Mouse (Mus musculus) liver, embryonic 11.5 days (tissue): ENCODE data around the gene Sorcs2. TPM values are rescaled to one million over a fixed set of nuclear protein-coding genes. Genes with fewer than 3 reads are reported as not detected.

Experiments
- ATAC-seq: fragments of 200-750 bp; cut with Nextera tagmentation; replicated peaks from 2 replicates; pipeline ENCODE4 v1.8.0; 2017; ENCODE audit warnings: moderate number of reproducible peaks, mild to moderate bottlenecking, moderate TSS enrichment, moderate library complexity; ENCODE audit not compliant: low FRiP score
- DNase-seq: peaks from one replicate; pipeline ENCODE4 v3.0.0-alpha.2; 2017; ENCODE audit warnings: low spot score
- H3K27ac ChIP-seq: fragments of 300-500 bp; sonication (generic); 2 replicates; pipeline ENCODE4 v1.5.1; 2014; ENCODE audit warnings: mild to moderate bottlenecking, low read depth, low read length, control low read depth
- H3K27me3 ChIP-seq: fragments of 300-500 bp; sonication (generic); replicated peaks from 2 replicates; pipeline ENCODE4 v1.6.1; 2014; ENCODE audit warnings: low read length, mixed read lengths; ENCODE audit not compliant: control insufficient read depth, insufficient read depth
- H3K36me3 ChIP-seq: fragments of 300-500 bp; sonication (generic); 2 replicates; pipeline ENCODE4 v1.6.1; 2014; ENCODE audit warnings: mild to moderate bottlenecking, low read length, moderate library complexity, mixed read lengths; ENCODE audit not compliant: control insufficient read depth, insufficient read depth
- H3K4me1 ChIP-seq: fragments of 300-500 bp; sonication (generic); replicated peaks from 2 replicates; pipeline ENCODE4 v1.6.1; 2014; ENCODE audit warnings: low read length, mixed read lengths; ENCODE audit not compliant: control insufficient read depth, insufficient read depth
- H3K4me2 ChIP-seq: fragments of 300-500 bp; sonication (generic); 2 replicates; pipeline ENCODE4 v1.6.1; 2014; ENCODE audit warnings: mild to moderate bottlenecking, control low read depth, moderate library complexity
- H3K4me3 ChIP-seq: fragments of 300-500 bp; sonication (generic); 2 replicates; pipeline ENCODE4 v1.5.1; 2014; ENCODE audit warnings: low read depth, low read length, control low read depth
- H3K9ac ChIP-seq: fragments of 300-500 bp; sonication (generic); 2 replicates; pipeline ENCODE4 v1.6.1; 2014; ENCODE audit warnings: low read depth, low read length, control low read depth
- H3K9me3 ChIP-seq: fragments of 300-500 bp; sonication (generic); 2 replicates; pipeline ENCODE4 v1.6.1; 2016; ENCODE audit warnings: low read length, inconsistent platforms, mixed read lengths; ENCODE audit not compliant: control insufficient read depth
- WGBS: fragments of 180-500 bp; shearing (Covaris S2); extraction: QIAGEN DNeasy Blood & Tissue Kit; methylation state at CpG from one replicate; pipeline ENCODE4 v1.1.7; 2014; 5-methylcytosine and 5-hydroxymethylcytosine counted together
- polyA plus RNA-seq: library from polyadenylated mRNA; unstranded; fragments of >200 nt; fragmentation: Nextera tagmentation; extraction: Ambion mirVana; gene quantifications from 2 replicates; pipeline ENCODE4 v1.2.1, GENCODE M21; 2014

The Sorcs2 gene
- 2.2 and 2.4 TPM in 2 replicates for polyA plus RNA-seq

DNA sequence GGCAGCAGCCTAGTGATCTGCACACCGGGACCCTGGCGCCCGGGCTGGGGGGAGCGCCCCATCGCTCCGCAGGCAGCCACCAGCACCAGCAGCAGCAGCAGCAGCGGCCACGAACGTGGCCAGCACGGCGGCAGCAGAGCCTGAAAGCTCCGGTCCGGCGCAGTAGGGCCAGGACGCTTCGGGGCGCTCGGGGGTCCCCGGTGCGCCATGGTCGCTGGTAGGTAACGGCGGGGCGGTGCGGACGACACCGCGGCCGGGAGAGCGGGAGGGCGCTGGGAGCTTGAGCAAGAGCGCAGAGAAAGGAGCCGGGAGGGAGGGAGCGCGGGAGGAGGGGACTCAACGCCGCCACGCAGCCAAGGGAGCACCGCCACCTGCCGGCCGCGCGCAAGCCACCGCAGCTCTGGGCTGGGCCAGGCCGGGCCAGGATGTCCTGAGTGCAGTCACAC is at the start of gene Sorcs2:
Gene Sorcs2 (minus strand): TSS at position 303 of the 446 bp plus-strand sequence.
- H3K4me1 ChIP-seq = no peaks in the 10 kb centered on the region; the same call in 1 of the 2 replicates
- no peaks in the 10 kb centered on the region for H3K9me3 ChIP-seq
- peak within 1 kb of the TSS; percentile 93 for H3K4me2 ChIP-seq
- peaks cover 26% of the 10 kb centered on the region for H3K27me3 ChIP-seq
- peak within 1 kb of the TSS; percentile 57 for H3K4me3 ChIP-seq
- DNase-seq (peak; percentile 83), ATAC-seq (peak; percentile 66)
- no peak within 1 kb of the TSS for H3K27ac ChIP-seq
- under 1% methylated on average over 45 of the region's 45 CpGs for whole genome bisulfite sequencing
- H3K36me3 ChIP-seq = no peaks in the 10 kb centered on the region
- peak within 1 kb of the TSS; percentile 46 for H3K9ac ChIP-seq

DNA sequence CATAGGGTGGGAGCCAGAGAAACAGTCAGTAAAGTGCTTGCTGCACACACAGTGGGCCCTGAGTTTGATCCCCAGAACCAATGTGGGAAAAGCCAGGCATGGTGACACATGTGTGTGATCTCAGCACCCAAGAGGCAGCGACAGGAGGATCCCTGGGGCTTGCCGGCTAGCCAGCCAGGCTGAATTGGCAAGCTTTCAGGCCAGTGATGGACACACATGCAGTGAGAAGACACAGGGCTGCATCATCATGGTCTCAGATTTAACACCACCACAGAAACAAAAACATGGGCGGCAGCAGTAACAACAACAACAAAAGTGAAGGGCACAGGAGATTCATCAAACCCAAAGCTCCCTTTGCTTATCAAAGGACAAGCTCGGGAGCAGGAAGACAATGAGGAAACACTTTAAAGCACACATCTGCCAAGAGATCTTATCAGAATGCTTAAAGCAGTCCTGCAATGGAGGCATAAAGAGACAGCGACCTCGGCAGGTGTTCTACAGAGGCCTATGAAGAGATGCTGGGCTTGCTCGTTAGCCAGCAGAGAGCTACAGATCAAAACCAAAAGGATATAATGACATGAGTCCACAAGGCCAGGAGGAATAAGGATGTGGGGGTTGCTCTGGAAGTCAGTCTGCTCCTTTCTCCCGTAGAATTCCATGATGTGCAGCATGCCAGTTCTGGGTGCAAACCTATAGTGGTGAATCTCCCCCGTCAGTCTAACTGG is 48.4 kb upstream of the Sorcs2 start:
- H3K4me3 ChIP-seq = no peak overlapping the region
- H3K4me2 ChIP-seq = no peak overlapping the region
- no peaks in the 10 kb centered on the region for H3K9me3 ChIP-seq
- WGBS = 36% methylated on average over 9 of the region's 9 CpGs
- H3K27me3 ChIP-seq = peaks cover 19% of the 10 kb centered on the region
- no peaks in the 10 kb centered on the region for H3K36me3 ChIP-seq
- no peak for DNase-seq
- H3K9ac ChIP-seq = no peak overlapping the region
- H3K4me1 ChIP-seq = peaks cover 3% of the 10 kb centered on the region; the same call in 1 of the 2 replicates
- ATAC-seq = no peak
- no peak overlapping the region for H3K27ac ChIP-seq

DNA sequence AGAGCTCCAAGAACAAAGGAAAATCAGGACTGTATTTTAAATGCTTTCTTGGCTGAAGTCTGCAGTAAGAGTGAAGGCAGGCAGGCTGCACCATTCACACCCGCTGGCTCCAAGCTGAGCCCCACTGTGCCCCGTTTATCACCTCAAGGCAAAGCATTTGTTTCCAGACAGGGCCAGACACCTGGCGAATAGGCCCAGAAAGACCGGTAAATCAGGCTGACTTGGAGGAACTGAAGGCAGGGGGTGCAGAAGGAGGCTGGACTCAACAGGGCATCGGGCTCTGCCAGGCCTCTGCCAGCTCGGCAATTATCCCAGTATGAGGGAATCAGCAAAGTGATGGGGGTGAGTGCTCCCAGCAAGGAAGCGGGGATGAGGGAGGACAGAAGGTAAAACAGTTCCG is 47.1 kb upstream of the Sorcs2 start:
- H3K27me3 ChIP-seq = peaks cover 19% of the 10 kb centered on the region

DNA sequence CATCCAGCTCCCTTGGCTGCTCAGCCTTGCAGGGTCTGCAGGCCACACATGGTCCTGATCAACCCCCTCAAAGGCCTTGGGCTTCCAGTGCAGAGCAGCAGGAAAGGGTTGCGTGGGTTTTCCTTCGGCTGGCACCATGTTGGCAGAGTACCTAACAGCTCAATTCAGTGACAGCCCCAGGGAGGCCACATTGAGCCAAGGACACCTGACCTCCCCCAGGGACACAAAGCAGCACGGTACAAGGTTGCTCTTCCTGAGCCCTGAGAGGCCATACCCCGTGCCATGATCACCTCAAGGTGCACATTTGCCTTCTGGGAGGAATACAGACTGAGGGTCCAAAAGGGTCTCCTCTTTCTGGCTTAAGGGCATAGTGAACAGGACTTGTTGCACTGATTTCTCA is 46.7 kb upstream of the Sorcs2 start:
- Histone ChIP-seq H3K4me1 (no peaks in the 10 kb centered on the region), H3K4me2 (no peak overlapping the region), H3K27ac (no peak overlapping the region), H3K27me3 (peaks cover 19% of the 10 kb centered on the region), H3K4me3 (no peak overlapping the region), H3K9ac (no peak overlapping the region), H3K9me3 (no peaks in the 10 kb centered on the region), H3K36me3 (no peaks in the 10 kb centered on the region)
- ATAC-seq (no peak), DNase-seq (no peak)
- WGBS = 50% methylated on average over 4 of the region's 4 CpGs

More for the DNA sequence above, 47.1 kb upstream of the Sorcs2 start:
- Histone ChIP-seq H3K27ac (no peak overlapping the region), H3K9me3 (no peaks in the 10 kb centered on the region), H3K4me3 (no peak overlapping the region), H3K4me1 (no peaks in the 10 kb centered on the region), H3K36me3 (no peaks in the 10 kb centered on the region), H3K4me2 (no peak overlapping the region), H3K9ac (no peak overlapping the region)
- ATAC-seq (no peak), DNase-seq (no peak)
- WGBS = 26% methylated on average over 8 of the region's 8 CpGs

DNA sequence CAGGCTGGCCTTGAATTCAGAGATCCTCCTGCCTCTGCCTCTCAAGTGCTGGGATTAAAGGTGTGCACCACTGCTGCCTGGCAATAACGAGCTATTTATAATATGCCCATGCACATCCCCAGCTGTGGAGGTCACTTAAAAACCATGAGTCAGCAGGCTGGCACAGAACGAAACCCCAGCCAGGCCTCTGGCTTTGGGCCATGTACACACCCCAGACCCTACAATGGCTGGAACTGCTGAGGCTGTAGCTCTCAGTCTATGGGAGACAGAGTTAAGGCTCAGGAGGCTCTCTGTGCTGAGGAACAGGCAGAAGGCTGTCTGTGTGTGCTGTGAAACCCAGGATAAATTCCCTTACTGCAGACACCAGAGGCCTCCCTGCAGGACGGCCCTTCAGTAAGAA is 42.8 kb upstream of the Sorcs2 start:
- H3K4me2 ChIP-seq = no peak overlapping the region
- no peaks in the 10 kb centered on the region for H3K36me3 ChIP-seq
- ATAC-seq = no peak
- 75% methylated on average over 3 of the region's 3 CpGs for WGBS
- H3K27me3 ChIP-seq = peaks cover 12% of the 10 kb centered on the region
- no peak overlapping the region for H3K9ac ChIP-seq
- H3K9me3 ChIP-seq = no peaks in the 10 kb centered on the region
- no peak overlapping the region for H3K27ac ChIP-seq
- DNase-seq = no peak
- H3K4me3 ChIP-seq = no peak overlapping the region
- no peaks in the 10 kb centered on the region for H3K4me1 ChIP-seq

DNA sequence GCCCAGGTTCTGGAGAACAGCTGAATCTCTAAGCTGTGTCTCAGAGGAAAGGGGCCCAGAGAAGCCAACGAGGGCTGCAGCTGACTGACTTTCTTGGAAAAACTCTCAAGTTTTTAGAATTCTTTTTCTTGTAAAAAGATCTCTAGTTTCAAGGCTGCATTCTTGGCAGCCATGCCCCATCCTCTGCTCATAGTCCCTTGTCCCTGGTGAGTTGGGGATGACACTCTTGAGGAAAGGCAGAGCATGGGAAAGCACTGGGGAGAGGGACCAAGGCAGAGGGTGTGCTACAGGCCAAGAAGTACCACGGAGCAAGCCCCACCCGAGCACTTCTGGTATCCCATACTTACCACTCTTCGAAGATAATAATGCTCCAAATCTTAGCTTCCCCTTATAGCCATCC is 38.9 kb upstream of the Sorcs2 start:
- H3K36me3 ChIP-seq = no peaks in the 10 kb centered on the region
- DNase-seq (no peak), ATAC-seq (no peak)
- no peak overlapping the region for H3K4me2 ChIP-seq
- H3K27me3 ChIP-seq = no peaks in the 10 kb centered on the region
- H3K9ac ChIP-seq = no peak overlapping the region
- no peaks in the 10 kb centered on the region for H3K4me1 ChIP-seq
- H3K27ac ChIP-seq = no peak overlapping the region
- no peak overlapping the region for H3K4me3 ChIP-seq
- 64% methylated on average over 4 of the region's 4 CpGs for WGBS
- H3K9me3 ChIP-seq = no peaks in the 10 kb centered on the region

DNA sequence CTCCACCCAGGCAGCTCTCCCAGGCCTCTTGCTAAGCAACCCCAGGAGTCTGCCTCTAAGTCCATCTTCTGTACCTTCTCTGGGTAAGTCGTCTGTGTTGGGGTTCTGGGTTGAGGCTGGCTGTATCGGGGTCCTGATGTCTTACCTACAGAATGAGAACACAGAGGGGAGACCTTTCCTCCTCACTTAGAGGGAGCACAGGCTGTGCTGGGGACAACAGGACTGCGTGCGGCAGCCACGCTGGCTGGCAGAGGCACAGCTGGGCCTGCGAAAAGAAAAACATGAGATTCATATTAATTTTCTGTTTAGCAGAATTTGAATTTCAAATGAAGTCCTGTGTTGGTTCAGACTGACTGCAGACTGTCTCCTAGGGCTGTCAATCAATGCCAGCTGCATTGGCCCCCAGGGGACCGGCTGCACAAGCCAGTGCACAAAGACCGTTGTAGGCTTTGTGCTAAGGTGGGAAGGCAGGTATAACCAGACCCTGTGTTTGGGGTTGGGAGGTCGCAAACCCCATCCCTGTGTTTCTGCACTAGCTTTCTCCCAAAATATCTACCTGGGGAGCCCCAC is 36.5 kb upstream of the Sorcs2 start:
- H3K27me3 ChIP-seq = no peaks in the 10 kb centered on the region
- WGBS = 68% methylated on average over 9 of the region's 9 CpGs
- no peak overlapping the region for H3K27ac ChIP-seq
- no peak overlapping the region for H3K9ac ChIP-seq
- ATAC-seq = no peak
- no peaks in the 10 kb centered on the region for H3K4me1 ChIP-seq
- no peak overlapping the region for H3K4me3 ChIP-seq
- H3K36me3 ChIP-seq = no peaks in the 10 kb centered on the region
- no peaks in the 10 kb centered on the region for H3K9me3 ChIP-seq
- no peak overlapping the region for H3K4me2 ChIP-seq
- DNase-seq = no peak

DNA sequence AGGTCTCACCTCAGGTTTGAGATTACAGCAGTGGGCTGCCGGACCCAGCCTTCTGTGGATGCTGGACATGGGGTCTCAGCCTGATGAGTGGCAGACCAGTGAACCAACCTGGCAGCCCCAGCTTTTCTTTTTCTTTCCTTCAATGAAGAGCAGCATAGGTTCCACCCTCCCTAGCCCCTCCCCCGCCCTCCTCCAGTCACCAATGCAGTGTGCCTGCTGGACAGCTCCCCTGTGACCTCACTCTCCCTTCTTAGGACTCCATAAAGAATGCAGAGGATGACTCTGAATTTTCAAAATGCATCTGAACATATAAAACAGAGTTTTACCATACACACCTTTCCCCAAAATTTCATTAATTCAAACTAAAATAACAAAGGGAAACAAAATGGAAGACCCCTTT is 33.8 kb upstream of the Sorcs2 start:
- Histone ChIP-seq H3K27me3 (no peaks in the 10 kb centered on the region), H3K36me3 (no peaks in the 10 kb centered on the region), H3K4me2 (no peak overlapping the region), H3K4me1 (no peaks in the 10 kb centered on the region), H3K9ac (no peak overlapping the region), H3K27ac (no peak overlapping the region), H3K4me3 (no peak overlapping the region), H3K9me3 (no peaks in the 10 kb centered on the region)
- no peak for ATAC-seq
- no peak for DNase-seq
- WGBS = 55% methylated on average over 2 of the region's 2 CpGs

DNA sequence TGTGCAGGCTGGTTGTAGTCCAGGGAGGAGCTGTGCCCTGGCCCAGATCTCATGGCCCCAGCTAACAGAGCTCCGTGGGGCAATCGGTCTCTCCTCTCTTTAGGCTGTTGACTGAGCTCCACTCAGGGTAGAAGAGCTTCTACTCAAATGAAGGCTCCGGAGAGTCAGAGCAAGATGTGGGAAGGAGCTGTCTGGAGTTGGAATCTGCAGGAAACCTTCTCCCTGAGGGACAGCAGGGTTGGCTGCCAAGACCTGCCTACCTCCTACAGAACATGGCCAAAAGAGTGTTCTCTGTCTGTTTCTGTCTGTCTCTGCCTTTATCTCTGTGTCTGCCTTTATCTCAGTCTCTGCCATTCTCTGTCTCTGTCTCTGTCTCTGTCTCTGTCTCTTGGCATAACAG is 31.6 kb upstream of the Sorcs2 start:
- WGBS = 87% methylated on average over 3 of the region's 3 CpGs

More for the DNA sequence above, 31.6 kb upstream of the Sorcs2 start:
- Histone ChIP-seq H3K27me3 (no peaks in the 10 kb centered on the region), H3K27ac (no peak overlapping the region), H3K9ac (no peak overlapping the region), H3K9me3 (no peaks in the 10 kb centered on the region), H3K36me3 (no peaks in the 10 kb centered on the region), H3K4me1 (no peaks in the 10 kb centered on the region), H3K4me2 (no peak overlapping the region), H3K4me3 (no peak overlapping the region)
- no peak for DNase-seq
- ATAC-seq = no peak
